Comparison of ENCODE assay signal across 8 mouse cellular contexts in the genomic region with DNA sequence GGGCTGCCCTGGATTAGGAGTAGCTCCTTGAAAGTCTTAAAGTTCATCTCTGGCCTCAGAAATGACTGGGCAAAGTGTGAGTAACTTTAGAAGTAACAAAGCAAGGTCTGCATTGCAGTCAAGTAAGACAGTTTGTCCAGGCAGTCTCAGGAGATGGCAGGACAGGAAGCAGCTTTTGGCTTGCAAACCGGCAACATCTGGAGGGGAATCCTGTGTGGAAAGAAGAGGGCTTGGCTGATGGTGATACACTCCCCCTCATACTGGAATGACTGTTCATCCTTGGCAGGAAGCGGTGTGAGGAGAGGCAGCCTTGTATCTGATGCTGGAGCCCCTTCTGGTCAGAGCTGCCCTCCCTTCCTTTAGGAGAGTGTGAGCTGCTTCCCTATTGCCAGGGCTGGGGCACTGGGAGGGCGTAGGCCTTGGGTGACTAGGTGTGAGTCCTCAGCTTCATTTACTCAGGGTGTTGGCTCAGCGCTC. TPM values are rescaled to one million over a fixed set of nuclear protein-coding genes. Genes with fewer than 3 reads are reported as not detected.
DNase-seq lines count a peak whose midpoint lies in the region; ATAC-seq and TF ChIP-seq lines count a peak whose summit lies in the region.

No protein-coding gene starts in this region.

- no peaks in the 10 kb centered on the region for H3K27me3 ChIP-seq in embryonic facial prominence, embryonic 14.5 days (replicated peaks; ENCODE audit: control insufficient read depth, insufficient read depth, low read length)
- no peaks in the 10 kb centered on the region for H3K27me3 ChIP-seq in intestine, embryonic 14.5 days (replicated peaks; ENCODE audit: control insufficient read depth, insufficient read depth, low read length)

- H3K4me2 ChIP-seq in embryonic facial prominence, embryonic 14.5 days (ENCODE audit: low read depth, low read length): 0 out of 2 replicates have a peak overlapping the region, but pooled peaks have one; percentile 7
- peak overlapping the region; percentile 28; the same call in 1 of the 2 replicates for H3K4me2 ChIP-seq in intestine, embryonic 14.5 days (ENCODE audit: low read length)

- no peaks in the 10 kb centered on the region for H3K9me3 ChIP-seq in embryonic facial prominence, embryonic 14.5 days (ENCODE audit: control insufficient read depth, low read length)
- H3K9me3 ChIP-seq in intestine, embryonic 14.5 days (ENCODE audit: control insufficient read depth, low read length): no peaks in the 10 kb centered on the region

- H3K27ac ChIP-seq in left cerebral cortex, adult 2 months: peak overlapping the region; percentile 6; the same call in 1 of the 2 replicates
- peak overlapping the region; percentile 44; the same call in 1 of the 2 replicates for H3K27ac ChIP-seq in embryonic facial prominence, embryonic 14.5 days (replicated peaks; ENCODE audit: low read depth, low read length)
- peak overlapping the region; percentile 47; the same call in 1 of the 2 replicates for H3K27ac ChIP-seq in intestine, embryonic 14.5 days (ENCODE audit: low read depth)

- H3K4me1 ChIP-seq in embryonic facial prominence, embryonic 14.5 days (ENCODE audit: control insufficient read depth, insufficient read depth, low read length): peaks cover 38% of the 10 kb centered on the region
- H3K4me1 ChIP-seq in intestine, embryonic 14.5 days (replicated peaks; ENCODE audit: control insufficient read depth, insufficient read depth, low read length): peaks cover 38% of the 10 kb centered on the region

- no peak overlapping the region; the same call in 1 of the 2 replicates for H3K4me3 ChIP-seq in left cerebral cortex, adult 2 months
- H3K4me3 ChIP-seq in embryonic facial prominence, embryonic 14.5 days (ENCODE audit: low read depth, low read length): no peak overlapping the region
- 0 out of 2 replicates have a peak overlapping the region, but pooled peaks have one; percentile 13 for H3K4me3 ChIP-seq in intestine, embryonic 14.5 days (ENCODE audit: low read depth, low read length)

- TF ChIP-seq CTCF in left cerebral cortex, adult 2 months (IDR thresholded peaks at IDR 0.05): no peak

- H3K36me3 ChIP-seq in embryonic facial prominence, embryonic 14.5 days (ENCODE audit: control insufficient read depth, insufficient read depth, low read length): peaks cover 2% of the 10 kb centered on the region; the same call in 1 of the 2 replicates
- H3K36me3 ChIP-seq in intestine, embryonic 14.5 days (ENCODE audit: control insufficient read depth, insufficient read depth, low read length): 0 out of 2 replicates have a peak, but pooled peaks cover 1% of the 10 kb centered on the region

- no peak for DNase-seq in left cerebral cortex, adult 2 months (ENCODE audit: extremely low spot score in 1 of 2, low spot score in 2 of 2)
- no peak for DNase-seq in left cerebral cortex, adult 11 months (ENCODE audit: low spot score)
- peak; percentile 52 for DNase-seq in embryonic facial prominence, embryonic 14.5 days (ENCODE audit: low spot score)
- DNase-seq in intestine, embryonic 14.5 days (ENCODE audit: low spot score): no peak
- DNase-seq in lung, adult 18-20 months: peak; percentile 48 to 68
- no peak for DNase-seq in retina, embryonic 14.5 days (ENCODE audit: low spot score)
- no peak for DNase-seq in frontal cortex, postnatal 14 days (ENCODE audit: low spot score in 2 of 2)

- 53% methylated on average over 4 of the region's 4 CpGs for WGBS in embryonic facial prominence, embryonic 14.5 days
- 33% methylated on average over 4 of the region's 4 CpGs for WGBS in intestine, embryonic 14.5 days

- intact Hi-C loops in left cerebral cortex, adult 2 months (cut with DNase I): no loop called here

- H3K9ac ChIP-seq in embryonic facial prominence, embryonic 14.5 days (ENCODE audit: low read depth, low read length): no peak overlapping the region
- H3K9ac ChIP-seq in intestine, embryonic 14.5 days (ENCODE audit: low read length): 0 out of 2 replicates have a peak overlapping the region, but pooled peaks have one; percentile 5

- ATAC-seq in embryonic facial prominence, embryonic 14.5 days (ENCODE audit: low read depth): no peak
- peak; percentile 21; the same call in 1 of the 2 replicates for ATAC-seq in intestine, embryonic 14.5 days (replicated peaks; ENCODE audit: low FRiP score, low TSS enrichment, low read depth)
- no peak for ATAC-seq in CD4-positive, CD25-positive, alpha-beta regulatory T cell, adult 4 months

RNA-seq across cellular contexts. Expression of a gene that starts 2.2 kb away (rescaled TPM):
- total RNA-seq in left cerebral cortex, adult 2 months (2021): 10 to 100 TPM; 19.8 to 22.3 TPM
- 79.4 and 81.4 TPM in 2 replicates for polyA plus RNA-seq in embryonic facial prominence, embryonic 14.5 days (2014; fragmentation: Nextera tagmentation; extraction: Ambion mirVana)
- polyA plus RNA-seq in intestine, embryonic 14.5 days (2014; fragmentation: Nextera tagmentation; extraction: Ambion mirVana): 75.5 and 80.2 TPM in 2 replicates
- 100 to 1,000 TPM in 1 of 2 experiments, 10 to 100 TPM in 1; 92.6 to 119 TPM for polyA plus RNA-seq in CD4-positive, CD25-positive, alpha-beta regulatory T cell, adult 4 months (2017; shearing (Covaris generic))

RNA-seq across cellular contexts. Expression of a gene that starts 10.4 kb away (rescaled TPM):
- total RNA-seq in left cerebral cortex, adult 2 months (2021): 10 to 100 TPM; 63.4 to 76.9 TPM
- 40.4 and 44.5 TPM in 2 replicates for polyA plus RNA-seq in embryonic facial prominence, embryonic 14.5 days (2014; fragmentation: Nextera tagmentation; extraction: Ambion mirVana)
- 40.4 and 42.7 TPM in 2 replicates for polyA plus RNA-seq in intestine, embryonic 14.5 days (2014; fragmentation: Nextera tagmentation; extraction: Ambion mirVana)
- 10 to 100 TPM; 15.7 to 17.9 TPM for polyA plus RNA-seq in CD4-positive, CD25-positive, alpha-beta regulatory T cell, adult 4 months (2017; shearing (Covaris generic))

RNA-seq across cellular contexts. Expression of a gene that starts 25.6 kb away (rescaled TPM):
- total RNA-seq in left cerebral cortex, adult 2 months (2021): 10 to 100 TPM; 18.1 to 21.6 TPM
- 21.1 and 24.2 TPM in 2 replicates for polyA plus RNA-seq in embryonic facial prominence, embryonic 14.5 days (2014; fragmentation: Nextera tagmentation; extraction: Ambion mirVana)
- polyA plus RNA-seq in intestine, embryonic 14.5 days (2014; fragmentation: Nextera tagmentation; extraction: Ambion mirVana): 18.9 and 21.9 TPM in 2 replicates
- 10 to 100 TPM; 22.2 to 29.8 TPM for polyA plus RNA-seq in CD4-positive, CD25-positive, alpha-beta regulatory T cell, adult 4 months (2017; shearing (Covaris generic))

RNA-seq across cellular contexts. Expression of a gene that starts 26.3 kb away (rescaled TPM):
- total RNA-seq in left cerebral cortex, adult 2 months (2021): 10 to 100 TPM; 36.3 to 37.1 TPM
- polyA plus RNA-seq in embryonic facial prominence, embryonic 14.5 days (2014; fragmentation: Nextera tagmentation; extraction: Ambion mirVana): 9.4 and 11.4 TPM in 2 replicates
- 14.2 and 14.3 TPM in 2 replicates for polyA plus RNA-seq in intestine, embryonic 14.5 days (2014; fragmentation: Nextera tagmentation; extraction: Ambion mirVana)
- 10 to 100 TPM; 27.0 to 48.2 TPM for polyA plus RNA-seq in CD4-positive, CD25-positive, alpha-beta regulatory T cell, adult 4 months (2017; shearing (Covaris generic))

RNA-seq across cellular contexts. Expression of a gene that starts 41.9 kb away (rescaled TPM):
- total RNA-seq in left cerebral cortex, adult 2 months (2021): 100 to 1,000 TPM; 374 to 440 TPM
- polyA plus RNA-seq in embryonic facial prominence, embryonic 14.5 days (2014; fragmentation: Nextera tagmentation; extraction: Ambion mirVana): 479 and 555 TPM in 2 replicates
- polyA plus RNA-seq in intestine, embryonic 14.5 days (2014; fragmentation: Nextera tagmentation; extraction: Ambion mirVana): 622 and 687 TPM in 2 replicates
- 100 to 1,000 TPM; 197 to 242 TPM for polyA plus RNA-seq in CD4-positive, CD25-positive, alpha-beta regulatory T cell, adult 4 months (2017; shearing (Covaris generic))

Comparison
In these comparisons a context has a peak if more than half of its experiments do, and no peak if none do; other contexts are left out.
1. DNase-seq: peak in embryonic facial prominence, embryonic 14.5 days (single experiment) and lung, adult 18-20 months (2 of 2); none in left cerebral cortex, adult 2 months (0 of 2), left cerebral cortex, adult 11 months (single experiment), intestine, embryonic 14.5 days (single experiment), retina, embryonic 14.5 days (single experiment) and frontal cortex, postnatal 14 days (0 of 2).
2. Peak in every context shown above with its lines, with median percentiles within 50 percentile points of each other: H3K27ac ChIP-seq.